In the genomic region with DNA sequence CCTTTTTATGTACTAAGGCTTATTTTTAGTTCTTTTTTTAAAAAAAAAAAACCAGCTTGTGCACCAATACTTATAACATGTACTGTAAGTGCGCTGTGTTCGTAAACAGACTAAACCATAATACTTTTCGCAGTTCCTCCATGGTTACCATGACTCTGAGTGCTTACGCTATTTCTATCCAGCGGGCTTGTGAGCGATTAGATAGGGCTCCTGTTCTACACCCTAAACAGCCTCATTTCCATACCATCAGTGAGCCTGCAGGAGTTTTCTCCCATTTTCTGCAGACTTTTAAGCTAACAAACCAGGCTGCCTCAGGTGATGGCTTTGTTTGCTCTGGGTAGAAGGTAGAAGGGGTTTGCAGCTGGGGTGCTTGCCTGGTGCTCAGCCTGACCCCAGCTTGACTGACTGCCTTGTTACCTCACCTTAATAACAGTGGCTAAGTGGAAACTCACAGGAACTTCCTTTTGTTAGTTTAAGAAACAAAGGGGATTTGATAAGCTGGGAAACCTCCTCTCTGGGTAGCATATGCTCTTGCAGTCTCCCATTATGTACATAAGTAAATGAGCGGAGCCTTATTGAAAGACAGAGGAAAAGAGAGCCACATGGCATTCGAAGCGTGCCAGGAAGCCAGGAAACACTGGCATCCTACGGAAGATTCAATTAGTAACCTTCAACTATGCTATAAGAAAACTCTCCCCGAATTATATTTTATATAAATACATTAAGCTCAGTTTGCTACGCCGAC, we compare ENCODE assay signal across 12 mouse cellular contexts.
DNase-seq lines count a peak whose midpoint lies in the region; ATAC-seq and TF ChIP-seq lines count a peak whose summit lies in the region.
"Had no signal": no experiment of that assay in that cellular context is flagged by ENCODE, and none has a peak within 500 bp of the region (broad histone marks: within the 10 kb centered on the region; RNA-seq: fewer than 3 reads in every experiment).

No protein-coding gene starts in this region.

- no peak for DNase-seq in layer of hippocampus, adult 2 months (ENCODE audit: low spot score in 2 of 2)
- no peak for DNase-seq in layer of hippocampus, adult 9-10 months (ENCODE audit: low spot score)
- peak; percentile 90 for DNase-seq in brain, embryonic 14.5 days (ENCODE audit: low read depth)
- no peak for DNase-seq in layer of hippocampus, adult 8-10 months (ENCODE audit: low spot score in 2 of 2)
- no peak for DNase-seq in layer of hippocampus, postnatal 10 days (ENCODE audit: low spot score in 2 of 2)
- DNase-seq: cerebellum, postnatal 14 days; kidney, postnatal 14 days; lung, postnatal 10 days had no signal

- peak overlapping the region; percentile 80 for H3K27ac ChIP-seq in layer of hippocampus, adult 2 months
- peak overlapping the region; percentile 93 for H3K27ac ChIP-seq in forebrain, embryonic 15.5 days (replicated peaks)
- peak overlapping the region; percentile 63 for H3K27ac ChIP-seq in midbrain, embryonic 12.5 days (replicated peaks)
- H3K27ac ChIP-seq: neural tube, embryonic 12.5 days had no signal

- no peaks in the 10 kb centered on the region for H3K36me3 ChIP-seq in forebrain, embryonic 15.5 days
- H3K36me3 ChIP-seq in midbrain, embryonic 12.5 days, result no peaks in the 10 kb centered on the region
- H3K36me3 ChIP-seq: neural tube, embryonic 12.5 days had no signal

- ATAC-seq in forebrain, embryonic 15.5 days (replicated peaks), result peak; percentile 82
- ATAC-seq in midbrain, embryonic 12.5 days (ENCODE audit: low FRiP score, low read depth), result peak; percentile 49; the same call in 1 of the 2 replicates
- ATAC-seq in granulocyte monocyte progenitor cell, adult 5-6 weeks (replicated peaks; ENCODE audit: poor library complexity, severe bottlenecking), result no peak

- H3K4me3 ChIP-seq in layer of hippocampus, adult 2 months, result peak overlapping the region; percentile 13; the same call in 1 of the 2 replicates
- no peak overlapping the region for H3K4me3 ChIP-seq in forebrain, embryonic 15.5 days
- no peak overlapping the region for H3K4me3 ChIP-seq in midbrain, embryonic 12.5 days
- H3K4me3 ChIP-seq: neural tube, embryonic 12.5 days had no signal

- peak overlapping the region; percentile 29 for H3K4me2 ChIP-seq in forebrain, embryonic 15.5 days (replicated peaks)
- no peak overlapping the region for H3K4me2 ChIP-seq in midbrain, embryonic 12.5 days (replicated peaks)
- H3K4me2 ChIP-seq: neural tube, embryonic 12.5 days had no signal

- no peaks in the 10 kb centered on the region for H3K9me3 ChIP-seq in forebrain, embryonic 15.5 days
- no peaks in the 10 kb centered on the region for H3K9me3 ChIP-seq in midbrain, embryonic 12.5 days
- H3K9me3 ChIP-seq: neural tube, embryonic 12.5 days had no signal

- H3K27me3 ChIP-seq in forebrain, embryonic 15.5 days, result no peaks in the 10 kb centered on the region
- peaks cover 20% of the 10 kb centered on the region for H3K27me3 ChIP-seq in midbrain, embryonic 12.5 days
- H3K27me3 ChIP-seq: neural tube, embryonic 12.5 days had no signal

- H3K9ac ChIP-seq in forebrain, embryonic 15.5 days (replicated peaks), result peak overlapping the region; percentile 20
- no peak overlapping the region for H3K9ac ChIP-seq in midbrain, embryonic 12.5 days (replicated peaks)
- H3K9ac ChIP-seq: neural tube, embryonic 12.5 days had no signal

- WGBS in forebrain, embryonic 15.5 days, result 34% methylated on average over 13 of the region's 13 CpGs
- 69% methylated on average over 13 of the region's 13 CpGs for WGBS in midbrain, embryonic 12.5 days

- no peak for TF ChIP-seq POLR2A in brain, embryonic 14.5 days (IDR thresholded peaks at IDR 0.05; ENCODE audit: borderline replicate concordance, extremely low read depth, insufficient read depth, insufficient read length, poor library complexity, severe bottlenecking)

- TF ChIP-seq CTCF in layer of hippocampus, adult 2 months (conservative IDR thresholded peaks at IDR 0.05), result no peak
- no peak for TF ChIP-seq CTCF in brain, embryonic 14.5 days (IDR thresholded peaks at IDR 0.05; ENCODE audit: borderline replicate concordance, extremely low read depth, insufficient read depth, insufficient read length)

- peaks cover 47% of the 10 kb centered on the region for H3K4me1 ChIP-seq in forebrain, embryonic 15.5 days
- peaks cover 27% of the 10 kb centered on the region for H3K4me1 ChIP-seq in midbrain, embryonic 12.5 days
